Comparison of ENCODE assay signal across 9 mouse cellular contexts in genomic region chrX:157454430-157454829, GRCm38 (mm10). TPM values are rescaled to one million over a fixed set of nuclear protein-coding genes. Genes with fewer than 3 reads are reported as not detected.
DNase-seq lines count a peak whose midpoint lies in the region; ATAC-seq lines count a peak whose summit lies in the region.
"Had no signal": no experiment of that assay in that cellular context is flagged by ENCODE, and none has a peak within 500 bp of the region (broad histone marks: within the 10 kb centered on the region; RNA-seq: fewer than 3 reads in every experiment).

No protein-coding gene starts in this region.

- no peak overlapping the region for H3K4me2 ChIP-seq in forebrain, embryonic 15.5 days (replicated peaks)
- H3K4me2 ChIP-seq: liver, embryonic 15.5 days had no signal

- no peaks in the 10 kb centered on the region for H3K9me3 ChIP-seq in forebrain, embryonic 15.5 days
- H3K9me3 ChIP-seq: liver, embryonic 15.5 days had no signal

- no peak for ATAC-seq in frontal cortex, adult (ENCODE audit: low TSS enrichment)
- ATAC-seq in forebrain, embryonic 15.5 days (replicated peaks) = 0 out of 2 replicates have a peak, but pooled peaks have one; percentile 23

- 50% methylated on average over 1 of the region's 1 CpGs for WGBS in forebrain, embryonic 15.5 days

- H3K27me3 ChIP-seq in forebrain, embryonic 15.5 days = no peaks in the 10 kb centered on the region
- H3K27me3 ChIP-seq in splenic B cell, adult 2 months (ENCODE audit: control insufficient read depth, insufficient read depth, low read length, poor library complexity, severe bottlenecking) = no peaks in the 10 kb centered on the region
- H3K27me3 ChIP-seq: liver, embryonic 15.5 days had no signal

- DNase-seq in frontal cortex, adult 2 months (ENCODE audit: extremely low spot score in 1 of 2, low spot score in 1 of 2) = peak; percentile 2 to 75
- peak; percentile 71 to 78 for DNase-seq in B cell, adult 2 months
- peak; percentile 46 to 52 for DNase-seq in adrenal gland, postnatal 36 days
- DNase-seq in layer of hippocampus, adult 9-10 months (ENCODE audit: low spot score) = peak; percentile 16
- peak; percentile 28 to 67 for DNase-seq in lung, postnatal 4 days
- DNase-seq in splenic B cell, adult 2 months (ENCODE audit: low read depth, low spot score) = peak; percentile 67

- H3K4me3 ChIP-seq in forebrain, embryonic 15.5 days = no peak overlapping the region
- H3K4me3 ChIP-seq: liver, embryonic 15.5 days had no signal

- no peak overlapping the region for H3K9ac ChIP-seq in forebrain, embryonic 15.5 days (replicated peaks)
- H3K9ac ChIP-seq: liver, embryonic 15.5 days had no signal

- no peak overlapping the region for H3K27ac ChIP-seq in forebrain, embryonic 15.5 days (replicated peaks)
- H3K27ac ChIP-seq: liver, embryonic 15.5 days had no signal

- no peaks in the 10 kb centered on the region for H3K4me1 ChIP-seq in forebrain, embryonic 15.5 days
- H3K4me1 ChIP-seq: liver, embryonic 15.5 days had no signal

- H3K36me3 ChIP-seq in forebrain, embryonic 15.5 days = no peaks in the 10 kb centered on the region
- H3K36me3 ChIP-seq in splenic B cell, adult 2 months (ENCODE audit: control insufficient read depth, insufficient read depth, low read length, poor library complexity, severe bottlenecking) = no peaks in the 10 kb centered on the region
- H3K36me3 ChIP-seq: liver, embryonic 15.5 days had no signal

RNA-seq across cellular contexts. Expression of gene Sms, which starts 37.7 kb away (rescaled TPM):
- 66.2 and 72.0 TPM in 2 replicates for polyA plus RNA-seq in frontal cortex, adult 2 months (2012; rRNA removed)
- total RNA-seq in adrenal gland, postnatal 36 days (2021) = 10 to 100 TPM; 13.1 to 14.3 TPM
- polyA plus RNA-seq in forebrain, embryonic 15.5 days (2015; fragmentation: Nextera tagmentation; extraction: Ambion mirVana) = 113 and 115 TPM in 2 replicates

RNA-seq across cellular contexts. Expression of gene Phex, which starts 39.3 kb away (rescaled TPM):
- 0.42 and 0.53 TPM in 2 replicates for polyA plus RNA-seq in frontal cortex, adult 2 months (2012; rRNA removed)
- under 1 TPM; 0.13 to 0.20 TPM for total RNA-seq in adrenal gland, postnatal 36 days (2021)
- polyA plus RNA-seq in forebrain, embryonic 15.5 days (2015; fragmentation: Nextera tagmentation; extraction: Ambion mirVana) = 0.18 and 0.20 TPM in 2 replicates
- polyA plus RNA-seq: liver, embryonic 15.5 days had no signal

Comparison
In these comparisons a context has a peak if more than half of its experiments do, and no peak if none do; other contexts are left out.
1. DNase-seq: peak in every context shown above with its lines; median percentile 74 in B cell, adult 2 months; 67 in splenic B cell, adult 2 months; 49 in adrenal gland, postnatal 36 days; 48 in lung, postnatal 4 days; 38 in frontal cortex, adult 2 months; 16 in layer of hippocampus, adult 9-10 months.